ENCODE assay signal across 18 mouse cellular contexts in the genomic region with DNA sequence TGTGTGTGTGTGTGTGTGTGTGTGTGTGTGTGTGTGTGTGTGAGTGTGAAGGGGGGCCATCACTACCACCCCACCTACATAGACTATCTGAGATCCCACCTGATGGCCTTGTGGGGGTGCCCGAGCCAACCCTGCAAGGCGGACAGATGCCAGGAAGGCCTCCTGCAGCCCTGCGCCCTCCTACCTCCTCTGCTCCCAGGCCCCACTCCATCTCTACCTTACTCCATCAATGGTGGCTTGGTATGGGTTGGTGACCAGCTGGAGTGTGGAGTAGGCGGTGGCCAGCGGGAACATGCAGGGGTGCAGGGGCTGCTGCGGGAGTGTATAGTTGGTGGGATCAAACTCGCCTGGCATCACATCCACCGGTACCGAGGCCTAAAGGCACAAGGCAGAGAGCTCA. TPM values are rescaled to one million over a fixed set of nuclear protein-coding genes. Genes with fewer than 3 reads are reported as not detected.
"Had no signal": no experiment of that assay in that cellular context is flagged by ENCODE, and none has a peak within 500 bp of the region (broad histone marks: within the 10 kb centered on the region; RNA-seq: fewer than 3 reads in every experiment).

No protein-coding gene starts in this region.

- ATAC-seq: midbrain, embryonic 16.5 days had no signal

- H3K4me3 ChIP-seq: midbrain, embryonic 10.5 days; midbrain, embryonic 12.5 days; neural tube, embryonic 12.5 days had no signal

- H3K9me3 ChIP-seq: midbrain, embryonic 10.5 days; midbrain, embryonic 12.5 days; neural tube, embryonic 12.5 days had no signal

- DNase-seq: lung, adult 18-20 months; lung, embryonic 14.5 days; lung, postnatal 10 days; lung, postnatal 4 days; midbrain, embryonic 14.5 days; right cerebral cortex, postnatal 25 days; right cerebral cortex, postnatal 4 days; spleen, adult 18-20 months; thymus, adult 18-20 months; thymus, postnatal 14 days; thymus, postnatal 36 days had no signal

- H3K4me2 ChIP-seq: lung, embryonic 14.5 days; midbrain, embryonic 12.5 days; neural tube, embryonic 12.5 days had no signal

- H3K27me3 ChIP-seq: midbrain, embryonic 12.5 days; neural tube, embryonic 12.5 days had no signal

RNA-seq across cellular contexts. Expression of gene Aebp1, which starts 11.4 kb away (rescaled TPM):
- total RNA-seq: megakaryocyte-erythroid progenitor cell, adult 5-6 weeks; neutrophil, adult 5-6 weeks had no signal

RNA-seq across cellular contexts. Expression of gene Myl7, which starts 25.4 kb away (rescaled TPM):
- total RNA-seq: megakaryocyte-erythroid progenitor cell, adult 5-6 weeks; neutrophil, adult 5-6 weeks had no signal
- polyA plus RNA-seq: midbrain, embryonic 14.5 days; midbrain, embryonic 16.5 days; neural tube, embryonic 14.5 days had no signal
